Comparison of ENCODE assay signal across 9 mouse cellular contexts in the genomic region with DNA sequence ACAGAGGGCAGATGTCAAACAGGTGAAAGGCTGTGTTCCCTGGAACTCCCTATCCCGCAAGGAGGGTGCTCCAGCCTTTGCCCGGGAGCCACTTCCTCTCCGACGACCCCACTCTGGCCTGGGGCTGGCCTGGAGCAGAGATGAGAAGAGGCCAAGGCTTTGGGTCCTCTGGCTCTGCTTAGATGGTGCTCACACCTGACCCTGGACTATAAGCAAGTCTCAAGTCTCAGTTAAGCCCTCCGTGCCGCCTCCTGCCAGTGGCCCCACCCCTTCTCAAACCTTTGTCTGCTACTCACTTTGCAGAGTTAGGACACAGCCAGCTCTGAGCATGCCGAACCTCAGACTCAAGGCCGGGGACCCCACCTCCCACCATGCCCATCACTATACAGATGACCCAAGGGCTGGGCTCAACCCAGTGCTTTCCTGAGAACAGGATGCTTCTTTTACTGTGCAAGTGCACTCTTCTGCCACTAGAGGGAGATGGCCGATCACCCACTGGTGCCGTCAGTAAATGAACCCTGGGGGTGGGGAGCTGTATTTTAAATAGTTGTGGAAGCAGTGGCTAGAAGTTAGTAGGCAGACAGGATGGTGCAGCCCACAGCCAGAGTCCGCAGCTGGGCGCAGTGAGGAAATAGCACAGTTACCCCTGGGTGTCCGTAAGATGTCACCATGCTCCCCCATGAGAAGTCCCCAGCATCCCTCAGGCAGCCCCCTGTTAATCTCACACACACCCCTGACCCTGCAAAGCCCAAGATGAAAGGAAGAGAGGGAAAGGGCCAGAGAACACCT. TPM values are rescaled to one million over a fixed set of nuclear protein-coding genes. Genes with fewer than 3 reads are reported as not detected.
DNase-seq lines count a peak whose midpoint lies in the region; TF ChIP-seq lines count a peak whose summit lies in the region.
"Had no signal": no experiment of that assay in that cellular context is flagged by ENCODE, and none has a peak within 500 bp of the region (broad histone marks: within the 10 kb centered on the region; RNA-seq: fewer than 3 reads in every experiment).

No protein-coding gene starts in this region.

- H3K4me3 ChIP-seq in cortical plate, adult 2 months (ENCODE audit: insufficient read depth, low read length): no peak overlapping the region
- H3K4me3 ChIP-seq in heart, adult 2 months: no peak overlapping the region
- no peak overlapping the region for H3K4me3 ChIP-seq in liver, adult 2 months (ENCODE audit: insufficient read depth, low read depth, low read length)

- H3K36me3 ChIP-seq in heart, adult 2 months (ENCODE audit: control insufficient read depth, insufficient read depth, low read length): no peaks in the 10 kb centered on the region
- peaks cover 9% of the 10 kb centered on the region for H3K36me3 ChIP-seq in liver, adult 2 months (ENCODE audit: control insufficient read depth, insufficient read depth, low read length)

- peak; percentile 91 for TF ChIP-seq CTCF in cortical plate, adult 2 months (IDR thresholded peaks at IDR 0.05; ENCODE audit: extremely low read depth, insufficient read depth, low read length)
- TF ChIP-seq CTCF in heart, adult 2 months (IDR thresholded peaks at IDR 0.05): peak; percentile 90
- peak; percentile 77 for TF ChIP-seq CTCF in liver, adult 2 months (IDR thresholded peaks at IDR 0.05; ENCODE audit: low read depth, low read length)

- no peak overlapping the region for H3K9ac ChIP-seq in heart, adult 2 months (ENCODE audit: low read depth, low read length)
- H3K9ac ChIP-seq in liver, adult 2 months (ENCODE audit: low read depth, low read length): no peak overlapping the region

- H3K4me1 ChIP-seq in cortical plate, adult 2 months (ENCODE audit: control insufficient read depth, insufficient read depth, low read length): peaks cover 2% of the 10 kb centered on the region; the same call in 1 of the 2 replicates
- no peaks in the 10 kb centered on the region for H3K4me1 ChIP-seq in heart, adult 2 months (ENCODE audit: control insufficient read depth, insufficient read depth, low read length)
- H3K4me1 ChIP-seq in liver, adult 2 months (ENCODE audit: control insufficient read depth, insufficient read depth, low read length): no peaks in the 10 kb centered on the region

- no peak for TF ChIP-seq POLR2A in cortical plate, adult 2 months (IDR thresholded peaks at IDR 0.05; ENCODE audit: extremely low read depth, insufficient read depth, low read length)
- no peak for TF ChIP-seq POLR2A in heart, adult 2 months (IDR thresholded peaks at IDR 0.05; ENCODE audit: insufficient read depth, low read depth, low read length)
- TF ChIP-seq POLR2A in liver, adult 2 months (IDR thresholded peaks at IDR 0.05; ENCODE audit: extremely low read depth, insufficient read depth, low read length): no peak

- H3K27me3 ChIP-seq in heart, adult 2 months (ENCODE audit: control insufficient read depth, insufficient read depth, low read length): no peaks in the 10 kb centered on the region
- H3K27me3 ChIP-seq in liver, adult 2 months (ENCODE audit: control insufficient read depth, insufficient read depth, low read length): no peaks in the 10 kb centered on the region

- 0 out of 2 replicates have a peak, but pooled peaks have one; percentile 37 for TF ChIP-seq EP300 in heart, adult 2 months (IDR thresholded peaks at IDR 0.05; ENCODE audit: insufficient read depth, low read depth, low read length)

- H3K27ac ChIP-seq in cortical plate, adult 2 months (ENCODE audit: insufficient read depth, low read length): no peak overlapping the region
- no peak overlapping the region for H3K27ac ChIP-seq in heart, adult 2 months
- H3K27ac ChIP-seq in liver, adult 2 months (replicated peaks; ENCODE audit: insufficient read depth, low read depth, low read length): no peak overlapping the region

- H3K79me2 ChIP-seq in heart, adult 2 months (replicated peaks; ENCODE audit: control insufficient read depth, insufficient read depth, low read length): no peaks in the 10 kb centered on the region
- no peaks in the 10 kb centered on the region for H3K79me2 ChIP-seq in liver, adult 2 months (ENCODE audit: control insufficient read depth, insufficient read depth, low read length)

- intact Hi-C loops in heart, adult 2 months (cut with DNase I): loop anchor here (1.0 to 5.0 kb wide), 2 partner anchors 143 to 163 kb away; no protein-coding TSS in a partner anchor

- DNase-seq in A20 (ENCODE audit: low read depth, low spot score): peak; percentile 65
- peak; percentile 60 for DNase-seq in Muller cell, postnatal 12 days (ENCODE audit: inconsistent ontology term)
- DNase-seq in heart, adult 2 months: peak; percentile 24 to 32
- DNase-seq in kidney, adult 8-10 months: peak; percentile 23 to 31
- DNase-seq in liver, adult 2 months (ENCODE audit: extremely low read depth, low read depth, low spot score): peak; percentile 6
- peak; percentile 65 for DNase-seq in naive thymus-derived CD4-positive, alpha-beta T cell, adult 2 months (ENCODE audit: low read depth)
- DNase-seq in thymus, postnatal 25 days: peak; percentile 36

- WGBS in heart, adult 2 months: 41% methylated on average over 13 of the region's 13 CpGs
- 55% methylated on average over 13 of the region's 13 CpGs for whole genome bisulfite sequencing in liver, adult 2 months

RNA-seq across cellular contexts. Expression of gene Fam243, which starts 7.1 kb away (rescaled TPM):
- not detected in 2 replicates for polyA plus RNA-seq in cortical plate, adult 2 months (2012; rRNA removed)
- 1 to 10 TPM in 1 of 2 experiments, under 1 TPM in 1; 0.78 to 1.2 TPM for total RNA-seq in heart, adult 2 months (2021)
- 0.14 and 0.20 TPM in 2 replicates for polyA plus RNA-seq in heart, adult 2 months (2012; rRNA removed)
- total RNA-seq in liver, adult 2 months (2014; rRNA removed): not detected in 2 replicates
- not detected in 2 replicates for polyA plus RNA-seq in liver, adult 2 months (2012; rRNA removed)
- total RNA-seq: layer of hippocampus, adult 18-20 months had no signal

RNA-seq across cellular contexts. Expression of gene Smim11, which starts 13.1 kb away (rescaled TPM):
- 26.7 and 30.2 TPM in 2 replicates for polyA plus RNA-seq in cortical plate, adult 2 months (2012; rRNA removed)
- total RNA-seq in heart, adult 2 months (2021): 10 to 100 TPM; 76.1 to 89.9 TPM
- polyA plus RNA-seq in heart, adult 2 months (2012; rRNA removed): 46.9 and 55.4 TPM in 2 replicates
- 17.4 and 22.3 TPM in 2 replicates for total RNA-seq in liver, adult 2 months (2014; rRNA removed)
- polyA plus RNA-seq in liver, adult 2 months (2012; rRNA removed): 13.6 and 19.2 TPM in 2 replicates

RNA-seq across cellular contexts. Expression of gene Kcne2, which starts 22.0 kb away (rescaled TPM):
- 0.33 and 0.38 TPM in 2 replicates for polyA plus RNA-seq in cortical plate, adult 2 months (2012; rRNA removed)
- not detected for total RNA-seq in heart, adult 2 months (2021)
- polyA plus RNA-seq in heart, adult 2 months (2012; rRNA removed): not detected in 2 replicates
- not detected in 2 replicates for total RNA-seq in liver, adult 2 months (2014; rRNA removed)
- not detected in 2 replicates for polyA plus RNA-seq in liver, adult 2 months (2012; rRNA removed)

RNA-seq across cellular contexts. Expression of gene Kcne1, which starts 45.1 kb away (rescaled TPM):
- not detected in 2 replicates for polyA plus RNA-seq in cortical plate, adult 2 months (2012; rRNA removed)
- total RNA-seq in heart, adult 2 months (2021): 10 to 100 TPM in 1 of 2 experiments, 1 to 10 TPM in 1; 6.9 to 11.6 TPM
- polyA plus RNA-seq in heart, adult 2 months (2012; rRNA removed): 34.8 and 36.5 TPM in 2 replicates
- not detected in 2 replicates for total RNA-seq in liver, adult 2 months (2014; rRNA removed)
- not detected in 2 replicates for polyA plus RNA-seq in liver, adult 2 months (2012; rRNA removed)
- total RNA-seq: layer of hippocampus, adult 18-20 months had no signal

Comparison
In these comparisons a context has a peak if more than half of its experiments do, and no peak if none do; other contexts are left out.
1. DNase-seq: peak in every context shown above with its lines; median percentile 65 in A20; 65 in naive thymus-derived CD4-positive, alpha-beta T cell, adult 2 months; 60 in Muller cell, postnatal 12 days; 36 in thymus, postnatal 25 days; 28 in heart, adult 2 months; 27 in kidney, adult 8-10 months; 6 in liver, adult 2 months.